Mouse (Mus musculus) central nervous system, embryonic 11.5 days (tissue): ENCODE results near the gene Carf. TPM values are rescaled to one million over a fixed set of nuclear protein-coding genes. Genes with fewer than 3 reads are reported as not detected.

Experiments
- polyA plus RNA-seq: library from polyadenylated mRNA; depleted of rRNA; stranded (reverse); fragments of >200 nt; gene quantifications from 2 replicates; pipeline ENCODE4 v1.2.3, GENCODE M21; 2012; rRNA removed

The Carf gene
- 4.0 and 8.1 TPM in 2 replicates for polyA plus RNA-seq

GRCm38 (mm10) chr1:60098024-60098781 is at the start of gene Carf, which contains the start of gene Wdr12:
Carf (plus strand) TSS chr1:60098247.
Wdr12 (minus strand) TSS chr1:60098645.

GRCm38 (mm10) chr1:60179932-60180783 is 82.1 kb downstream of the Carf start, which contains the start of gene Nbeal1:
Nbeal1 (plus strand) TSS chr1:60180599.

Other genes starting within 250 kb of the Carf start
- gene Fam117b, start 185.2 kb upstream of the Carf start, polyA plus RNA-seq = 16.4 and 20.9 TPM in 2 replicates
- 2.1 and 2.6 TPM in 2 replicates for gene Ica1l, start 55.1 kb upstream of the Carf start, polyA plus RNA-seq
- 22.5 and 31.3 TPM in 2 replicates for gene Wdr12, start 398 bp downstream of the Carf start, polyA plus RNA-seq
- gene Nbeal1, start 82.4 kb downstream of the Carf start, polyA plus RNA-seq = 3.2 and 6.0 TPM in 2 replicates
- 16.5 and 21.1 TPM in 2 replicates for gene Cyp20a1, start 245.1 kb downstream of the Carf start, polyA plus RNA-seq